Mouse (Mus musculus) kidney, adult 8-10 months (tissue): ENCODE measurements around the gene Qser1.
"Not testable (repeated sequence)": the region's sequence is repeated elsewhere in the genome, so short reads cannot be mapped to it uniquely, and the experiment has no call there.

Experiments used
- DNase-seq, 2 experiments: peaks; one replicate each; pipeline ENCODE4 v3.0.0; 2022

Gene Qser1

DNA sequence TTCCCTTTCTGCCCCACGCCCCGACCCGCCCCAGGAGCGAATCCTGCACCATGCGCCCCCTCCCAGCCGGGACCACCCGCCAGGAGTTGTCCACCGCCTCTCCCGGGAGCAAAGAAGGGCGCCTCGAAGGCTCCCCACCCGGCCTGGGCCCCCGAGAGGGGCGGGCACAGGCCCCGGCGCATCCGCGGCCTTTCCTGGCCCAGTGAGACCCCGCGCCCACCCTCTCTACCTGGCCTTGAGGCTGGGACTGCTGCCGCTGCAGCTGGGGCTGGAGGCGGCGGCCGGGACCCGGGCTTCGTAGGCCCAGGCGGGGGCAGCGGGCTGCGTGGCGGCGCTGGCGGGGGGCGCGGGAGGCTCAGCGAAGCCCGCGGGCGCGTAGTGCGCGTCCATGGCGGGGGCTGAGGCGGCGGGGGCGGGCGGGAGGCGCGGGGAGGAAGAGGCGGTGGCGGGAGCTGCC, at the start of gene Qser1:
TSS of gene Qser1 (minus strand) at position 390 of the 457 bp plus-strand sequence.
- no peak for DNase-seq

- peak; percentile 74 to 87 for DNase-seq
These were observed 47.8 kb upstream of the Qser1 start for GRCm38 (mm10) chr2:104864176-104864860.

DNA sequence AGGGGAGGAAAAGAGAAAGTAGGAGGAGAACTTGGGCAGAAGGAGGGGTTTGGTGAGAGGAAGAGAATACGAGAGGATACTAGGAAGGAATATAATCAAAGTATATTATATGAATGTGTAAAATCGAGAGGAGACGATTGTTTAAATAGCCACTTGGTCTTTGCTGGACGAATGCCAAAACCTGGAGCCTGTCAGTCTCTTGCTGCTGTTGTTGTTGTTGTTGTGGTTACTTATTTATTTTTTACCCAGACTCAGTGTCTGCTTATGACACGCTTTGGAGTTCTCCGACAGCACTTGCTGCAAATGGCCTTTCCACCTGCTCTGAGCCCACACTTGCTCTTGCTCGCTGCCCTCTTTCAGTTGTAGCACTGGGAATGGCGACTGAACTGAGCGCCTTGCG, 43.9 kb upstream of the Qser1 start:
- peak; percentile 40 to 43 for DNase-seq

DNA sequence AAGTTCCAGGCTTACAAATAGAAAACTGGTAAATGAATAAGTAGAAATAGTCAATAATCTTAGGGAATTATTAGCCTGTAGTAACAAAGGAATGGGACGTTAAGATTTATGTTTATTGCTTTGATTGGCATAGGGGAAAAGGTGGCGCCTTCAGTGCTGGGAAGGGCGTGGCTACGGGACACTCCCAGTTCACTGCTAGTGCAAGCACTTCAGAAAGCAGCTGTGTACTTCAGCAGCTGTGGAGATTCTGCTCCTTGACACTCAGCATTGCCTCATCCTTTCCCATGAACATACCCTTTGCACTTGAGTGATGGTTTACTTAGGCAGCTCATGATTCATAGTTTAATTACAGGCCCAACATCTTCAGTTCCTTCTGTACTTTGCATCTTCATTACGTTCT, 42.5 kb upstream of the Qser1 start:
- DNase-seq = peak in 1 of 2 experiments; percentile 30

DNA sequence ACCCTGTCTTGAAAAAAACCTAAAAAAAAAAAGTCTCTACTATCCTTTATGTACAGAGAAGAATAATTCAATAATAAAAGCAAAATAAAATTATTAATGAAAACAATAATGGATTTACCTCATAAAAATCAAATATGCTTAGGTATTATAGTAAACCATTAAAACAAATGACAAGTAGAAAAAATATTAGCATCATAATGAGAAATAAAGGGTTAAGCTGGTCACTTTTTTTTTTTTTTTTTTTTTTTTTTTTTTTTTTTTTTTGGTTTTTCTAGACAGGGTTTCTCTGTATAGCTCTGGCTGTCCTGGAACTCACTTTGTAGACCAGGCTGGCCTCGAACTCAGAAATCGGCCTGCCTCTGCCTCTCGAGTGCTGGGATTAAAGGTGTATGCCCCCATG, 41.5 kb upstream of the Qser1 start:
- DNase-seq = not testable (repeated sequence)

DNA sequence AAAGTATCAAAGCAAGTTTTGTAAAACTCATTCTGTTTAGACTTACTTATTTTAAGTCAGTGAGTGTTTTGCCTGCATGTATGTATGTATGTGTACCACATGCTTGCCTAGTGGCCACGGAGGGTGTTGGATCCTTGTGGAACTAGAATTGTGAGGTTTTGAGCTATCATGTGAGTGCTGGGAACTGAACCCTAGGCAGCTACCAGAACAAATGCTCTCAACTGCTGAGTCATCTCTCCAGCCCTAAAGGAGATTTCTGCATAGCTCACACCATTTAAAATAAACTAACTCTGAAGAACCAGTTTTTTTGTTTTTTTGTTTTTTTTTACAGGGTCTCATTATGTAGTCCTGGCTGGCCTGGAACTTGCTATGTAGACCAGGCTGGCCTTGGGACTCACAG, 39.7 kb upstream of the Qser1 start:
- no peak for DNase-seq

- no peak for DNase-seq
These were observed 39.2 kb upstream of the Qser1 start for GRCm38 (mm10) chr2:104855732-104856131.

DNA sequence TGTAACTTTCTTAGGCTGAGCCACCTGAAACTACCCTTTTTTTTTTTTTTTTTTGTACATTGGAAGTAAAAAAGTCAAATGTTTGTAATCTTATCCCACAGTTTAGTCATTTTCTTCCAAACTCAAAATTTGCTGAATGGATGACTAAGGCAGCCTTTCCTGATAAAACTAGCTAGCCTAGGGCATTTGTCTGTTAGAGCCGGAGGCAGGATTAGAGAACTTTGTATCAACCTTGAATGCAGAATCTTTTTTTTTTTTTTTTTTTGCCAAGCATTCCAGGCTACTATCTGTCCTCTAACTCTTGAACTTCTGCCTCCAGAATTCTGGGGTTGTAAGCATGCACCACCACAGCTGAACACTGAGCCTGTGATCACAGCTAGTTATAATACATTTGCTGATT, 38.3 kb upstream of the Qser1 start:
- DNase-seq = no peak

GRCm38 (mm10) chr2:104852546-104852945, 36.0 kb upstream of the Qser1 start:
- no peak for DNase-seq

DNA sequence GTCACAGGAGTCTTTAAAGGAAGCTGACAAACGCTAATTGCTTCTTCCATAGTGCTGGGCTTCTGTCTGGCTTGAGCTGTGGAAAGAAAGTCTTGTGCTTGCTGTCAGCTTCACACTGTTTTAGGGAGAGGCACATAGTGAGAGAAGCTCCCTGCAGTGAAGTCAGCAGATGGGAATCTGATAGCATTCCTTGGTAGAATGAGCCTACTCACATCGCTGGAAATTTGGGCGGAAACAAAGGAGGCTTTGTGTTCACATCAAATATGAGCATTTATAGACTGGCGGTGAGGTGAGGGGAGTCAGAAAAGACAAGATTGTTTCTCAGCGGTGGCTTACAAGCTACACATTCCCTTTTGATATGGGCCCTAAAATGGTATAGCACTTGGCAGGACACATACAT, 35.1 kb upstream of the Qser1 start:
- DNase-seq = no peak

DNA sequence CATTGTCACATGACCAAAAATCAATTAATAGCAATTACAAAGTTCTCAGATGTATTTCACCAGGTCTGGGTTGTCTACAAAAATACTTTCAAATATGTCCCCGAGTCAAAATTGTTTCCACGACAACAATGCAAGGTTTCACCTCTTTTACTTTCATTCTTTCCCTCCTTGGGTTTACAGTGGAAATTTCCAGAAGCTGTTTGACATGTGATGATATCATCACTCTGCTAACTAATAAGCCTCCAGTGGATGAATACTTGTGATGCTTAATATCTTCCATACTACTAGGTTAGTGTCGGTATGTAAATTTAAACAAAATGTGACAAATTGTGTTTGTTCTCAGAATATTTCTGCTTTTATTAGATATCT, 33.4 kb upstream of the Qser1 start:
- no peak for DNase-seq

DNA sequence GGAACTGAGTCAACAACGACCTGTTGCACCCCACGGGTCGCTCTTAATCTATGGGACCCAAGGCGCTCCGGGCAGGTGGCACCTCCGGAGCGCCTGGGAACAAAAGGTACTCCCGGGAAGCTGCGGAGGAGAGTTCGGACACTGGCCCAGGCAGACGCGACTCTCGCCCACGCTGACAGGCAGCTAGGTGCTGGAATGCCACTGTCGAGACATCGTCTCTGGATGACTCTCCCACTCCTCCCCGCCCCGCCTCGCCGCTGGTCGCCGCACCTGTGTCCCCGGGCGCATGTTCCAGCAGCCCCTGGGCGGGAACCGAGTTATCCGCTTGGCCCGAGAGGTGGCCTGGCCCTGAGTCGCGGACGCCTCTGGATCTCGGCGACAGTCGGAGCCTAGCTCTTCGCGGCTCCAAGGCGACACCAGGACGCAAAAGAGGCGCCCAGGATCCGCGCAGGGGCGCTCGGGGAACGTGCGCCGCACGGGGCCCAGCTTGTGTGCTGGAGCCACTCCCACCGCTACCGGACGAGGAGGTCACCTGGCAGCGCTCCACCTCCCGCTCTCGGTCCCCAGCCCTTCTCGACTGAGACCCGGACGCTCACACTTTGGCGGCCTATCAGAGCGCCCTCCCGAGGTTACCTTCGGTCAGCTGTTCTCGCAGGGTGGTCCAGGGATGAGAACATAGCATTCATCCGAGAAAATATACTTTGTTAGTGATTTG, 32.9 kb upstream of the Qser1 start, which contains the start of gene Prrg4:
TSS of gene Prrg4 (minus strand) at position 601 of the 715 bp plus-strand sequence.
- DNase-seq = peak; percentile 81 to 84

DNA sequence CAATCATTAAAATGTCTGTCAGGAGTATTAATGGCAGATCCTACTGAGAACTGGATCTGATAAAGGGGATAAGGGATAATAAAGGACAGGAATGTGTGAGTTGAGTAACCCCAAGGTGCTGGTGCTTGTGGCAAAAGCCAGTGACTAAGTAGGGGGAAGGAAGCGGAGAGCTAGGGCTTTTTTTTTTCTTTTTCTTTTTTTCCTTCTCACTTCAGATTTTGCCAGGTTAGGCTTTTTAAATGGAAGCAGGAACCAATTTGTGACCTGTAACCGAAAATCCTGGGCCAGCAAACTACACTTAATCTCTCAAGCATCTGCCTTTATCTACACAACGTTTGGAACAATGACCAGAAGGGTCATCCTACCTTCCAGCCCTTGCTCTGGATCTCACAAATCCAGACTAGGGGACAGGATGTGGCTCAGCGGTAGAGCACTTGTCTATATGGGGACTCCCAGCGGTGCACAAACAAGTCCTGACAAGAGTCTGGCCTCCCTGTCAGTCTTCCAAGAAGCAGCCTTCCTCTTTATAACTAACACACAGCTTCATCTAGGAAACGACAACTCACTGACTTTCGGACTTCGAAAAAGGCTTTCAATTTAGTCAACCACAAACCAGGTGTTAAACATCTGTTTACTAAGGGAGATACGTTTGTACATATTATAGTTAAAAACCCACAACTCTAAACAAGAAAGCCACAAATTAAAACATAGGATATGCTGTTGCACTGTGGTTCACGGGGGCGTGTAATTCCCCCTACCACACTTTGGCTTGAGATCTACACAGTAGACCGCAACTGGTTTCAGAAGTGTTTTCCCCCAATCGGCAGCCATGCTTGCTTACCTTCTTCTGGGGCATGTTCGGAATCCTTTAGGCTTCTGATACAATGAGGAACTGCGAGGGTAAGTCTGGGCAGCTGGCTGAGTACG, 31.9 kb upstream of the Qser1 start:
- peak in 1 of 2 experiments; percentile 10 for DNase-seq

GRCm38 (mm10) chr2:104847645-104848044, 31.1 kb upstream of the Qser1 start:
- peak in 1 of 2 experiments; percentile 42 for DNase-seq

DNA sequence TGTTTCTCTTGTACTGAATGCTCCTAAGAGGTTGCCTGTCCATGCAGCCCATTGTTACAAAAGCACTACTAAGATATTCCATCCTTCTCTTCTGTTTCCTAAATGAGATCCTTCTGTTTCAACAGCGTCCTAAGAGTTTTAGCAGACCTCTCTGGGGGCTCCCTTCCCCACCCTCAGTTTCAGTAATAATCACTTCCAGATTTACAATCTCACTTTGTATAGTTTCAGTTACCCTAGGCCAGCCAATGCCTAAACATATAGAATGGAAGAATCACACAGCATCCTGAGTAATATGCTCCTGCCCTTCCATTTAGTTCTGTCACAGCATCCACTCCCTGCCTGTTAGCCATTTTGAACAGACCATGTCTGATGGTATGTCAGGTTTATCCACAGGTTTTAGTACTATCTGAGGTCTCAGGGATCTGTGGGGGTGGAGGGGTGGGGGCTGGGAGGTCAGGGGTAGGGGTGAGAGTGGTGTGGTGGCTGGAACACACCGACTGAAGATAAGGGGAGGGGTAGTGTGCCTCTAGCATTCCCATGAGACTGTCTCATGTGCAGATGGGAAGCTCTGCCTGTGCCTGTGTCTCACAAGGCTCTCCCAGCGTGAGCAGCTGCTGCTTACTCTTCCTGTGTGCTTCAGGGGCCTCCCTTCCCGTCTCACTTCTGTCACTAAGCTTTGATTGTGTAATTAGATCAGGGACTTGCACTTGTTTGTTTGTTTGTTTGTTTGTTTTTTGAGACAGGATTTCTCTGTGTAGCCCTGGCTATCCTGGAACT, 30.3 kb upstream of the Qser1 start:
- DNase-seq = no peak

DNA sequence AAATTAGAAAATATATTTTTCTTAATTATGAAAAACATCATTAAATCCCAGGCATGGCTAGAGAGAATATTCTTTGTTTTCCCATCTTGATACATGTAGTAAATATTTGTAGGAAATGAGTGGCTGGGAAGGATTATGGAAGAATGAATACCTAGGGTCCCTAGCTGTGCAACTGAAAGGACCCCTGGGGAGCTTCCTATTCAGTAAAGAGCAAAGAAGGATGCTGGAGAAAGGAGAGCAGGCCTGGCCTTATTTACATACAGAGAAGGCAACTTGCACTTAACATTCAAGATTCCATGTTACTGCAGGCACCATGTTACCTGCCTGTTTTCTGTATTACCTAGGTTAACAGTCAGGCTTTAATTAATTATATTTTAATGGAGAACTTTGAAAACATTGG, 26.0 kb upstream of the Qser1 start:
- DNase-seq = no peak

- no peak for DNase-seq
These were observed 25.2 kb upstream of the Qser1 start for GRCm38 (mm10) chr2:104841736-104842135.

- DNase-seq = no peak
These were observed 24.4 kb upstream of the Qser1 start for GRCm38 (mm10) chr2:104840974-104841373.

- DNase-seq = no peak
These were observed 15.9 kb upstream of the Qser1 start for GRCm38 (mm10) chr2:104832486-104832885.

GRCm38 (mm10) chr2:104826191-104826590, 9.6 kb upstream of the Qser1 start:
- no peak for DNase-seq

GRCm38 (mm10) chr2:104818763-104819162, 2.2 kb upstream of the Qser1 start:
- DNase-seq = not testable (repeated sequence)
